Mouse (Mus musculus): ENCODE measurements around the gene Ly6c2. TPM values are rescaled to one million over a fixed set of nuclear protein-coding genes. Genes with fewer than 3 reads are reported as not detected.
A peak's percentile ranks its signal among the peaks of the same experiment; 100 is the strongest.
"Not testable (repeated sequence)": the region's sequence is repeated elsewhere in the genome, so short reads cannot be mapped to it uniquely, and the experiment has no call there.

Gene Ly6c2
- polyA plus RNA-seq, 1 experiment from 2014 or later: 0.88 TPM

- peak; percentile 66 for DNase-seq
- H3K4me1 ChIP-seq (ENCODE audit: control insufficient read depth, insufficient read depth, low read length); H3K4me2 ChIP-seq (ENCODE audit: low read length); H3K27me3 ChIP-seq (ENCODE audit: control insufficient read depth, insufficient read depth, low read length); ATAC-seq (ENCODE audit: low FRiP score, low TSS enrichment); H3K9ac ChIP-seq (replicated peaks; ENCODE audit: low read length); H3K4me3 ChIP-seq (replicated peaks; ENCODE audit: low read depth, low read length); H3K27ac ChIP-seq (replicated peaks; ENCODE audit: low read depth, low read length); H3K36me3 ChIP-seq (ENCODE audit: control insufficient read depth, insufficient read depth, low read length); H3K9me3 ChIP-seq (ENCODE audit: control insufficient read depth, low read length): not testable (repeated sequence)
- 33% methylated on average over 6 of the region's 6 CpGs for WGBS
Observed at GRCm38 (mm10) chr15:75062030-75062574, 49.7 kb downstream of the Ly6c2 start.

GRCm38 (mm10) chr15:75060505-75060904 is 51.3 kb downstream of the Ly6c2 start:
- Histone ChIP-seq H3K4me3 (replicated peaks; ENCODE audit: low read depth, low read length) (no peak overlapping the region), H3K4me2 (ENCODE audit: low read length) (no peak overlapping the region), H3K27ac (replicated peaks; ENCODE audit: low read depth, low read length) (no peak overlapping the region), H3K9ac (replicated peaks; ENCODE audit: low read length) (no peak overlapping the region), H3K4me1 (ENCODE audit: control insufficient read depth, insufficient read depth, low read length) (no peaks in the 10 kb centered on the region), H3K27me3 (ENCODE audit: control insufficient read depth, insufficient read depth, low read length) (no peaks in the 10 kb centered on the region), H3K36me3 (ENCODE audit: control insufficient read depth, insufficient read depth, low read length) (no peaks in the 10 kb centered on the region), H3K9me3 (ENCODE audit: control insufficient read depth, low read length) (no peaks in the 10 kb centered on the region)
- DNase-seq: peak; percentile 30
- ATAC-seq (ENCODE audit: low FRiP score, low TSS enrichment): no peak

Other genes starting within 250 kb of the Ly6c2 start
- gene 2010109I03Rik, start 214.9 kb downstream of the Ly6c2 start, polyA plus RNA-seq (2014; fragmentation: Nextera tagmentation; extraction: Ambion mirVana): not detected in 2 replicates
- gene Ly6i, start 128.5 kb downstream of the Ly6c2 start, polyA plus RNA-seq (2014; fragmentation: Nextera tagmentation; extraction: Ambion mirVana): not detected in 2 replicates
- 0.55 and 1.5 TPM in 2 replicates for gene Ly6a, start 113.9 kb downstream of the Ly6c2 start, polyA plus RNA-seq (2014; fragmentation: Nextera tagmentation; extraction: Ambion mirVana)
- gene Ly6c1, start 63.1 kb downstream of the Ly6c2 start, polyA plus RNA-seq (2014; fragmentation: Nextera tagmentation; extraction: Ambion mirVana): 3.1 and 4.0 TPM in 2 replicates
- not detected in 2 replicates for gene Ly6g, start 43.3 kb upstream of the Ly6c2 start, polyA plus RNA-seq (2014; fragmentation: Nextera tagmentation; extraction: Ambion mirVana)
- not detected in 2 replicates for gene BC025446, start 104.4 kb upstream of the Ly6c2 start, polyA plus RNA-seq (2014; fragmentation: Nextera tagmentation; extraction: Ambion mirVana)
- gene Ly6f, start 156.5 kb upstream of the Ly6c2 start, polyA plus RNA-seq (2014; fragmentation: Nextera tagmentation; extraction: Ambion mirVana): not detected in 2 replicates